Mouse (Mus musculus): Measurements from ENCODE around the gene Klk1b26. TPM values are rescaled to one million over a fixed set of nuclear protein-coding genes. Genes with fewer than 3 reads are reported as not detected.

Gene Klk1b26
- polyA plus RNA-seq, 1 experiment from 2014 or later: not detected

Other genes with a start within 250 kb of the Klk1b26 start
- not detected in 2 replicates for gene Klk12, start 243.3 kb upstream of the Klk1b26 start, polyA plus RNA-seq (2015; fragmentation: Nextera tagmentation; extraction: Ambion mirVana)
- not detected in 2 replicates for gene Klk11, start 237.6 kb upstream of the Klk1b26 start, polyA plus RNA-seq (2015; fragmentation: Nextera tagmentation; extraction: Ambion mirVana)
- not detected in 2 replicates for gene Klk10, start 231.1 kb upstream of the Klk1b26 start, polyA plus RNA-seq (2015; fragmentation: Nextera tagmentation; extraction: Ambion mirVana)
- gene Klk9, start 220.3 kb upstream of the Klk1b26 start, polyA plus RNA-seq (2015; fragmentation: Nextera tagmentation; extraction: Ambion mirVana): 0.13 and 0.20 TPM in 2 replicates
- gene Klk8, start 214.6 kb upstream of the Klk1b26 start, polyA plus RNA-seq (2015; fragmentation: Nextera tagmentation; extraction: Ambion mirVana): 4.5 and 4.9 TPM in 2 replicates
- gene Klk7, start 200.9 kb upstream of the Klk1b26 start, polyA plus RNA-seq (2015; fragmentation: Nextera tagmentation; extraction: Ambion mirVana): not detected in 2 replicates
- not detected in 2 replicates for gene Klk6, start 187.7 kb upstream of the Klk1b26 start, polyA plus RNA-seq (2015; fragmentation: Nextera tagmentation; extraction: Ambion mirVana)
- not detected in 2 replicates for gene Klk5, start 170.2 kb upstream of the Klk1b26 start, polyA plus RNA-seq (2015; fragmentation: Nextera tagmentation; extraction: Ambion mirVana)
- not detected in 2 replicates for gene Klk4, start 131.0 kb upstream of the Klk1b26 start, polyA plus RNA-seq (2015; fragmentation: Nextera tagmentation; extraction: Ambion mirVana)
- not detected in 2 replicates for gene Klk15, start 78.4 kb upstream of the Klk1b26 start, polyA plus RNA-seq (2015; fragmentation: Nextera tagmentation; extraction: Ambion mirVana)
- gene Klk1b8, start 61.5 kb upstream of the Klk1b26 start, polyA plus RNA-seq (2015; fragmentation: Nextera tagmentation; extraction: Ambion mirVana): not detected in 2 replicates
- gene Klk1b1, start 45.4 kb upstream of the Klk1b26 start, polyA plus RNA-seq (2015; fragmentation: Nextera tagmentation; extraction: Ambion mirVana): not detected in 2 replicates
- gene Klk1b9, start 36.1 kb upstream of the Klk1b26 start, polyA plus RNA-seq (2015; fragmentation: Nextera tagmentation; extraction: Ambion mirVana): not detected in 2 replicates
- gene Klk1b11, start 16.3 kb upstream of the Klk1b26 start, polyA plus RNA-seq (2015; fragmentation: Nextera tagmentation; extraction: Ambion mirVana): not detected in 2 replicates
- gene Klk1b27, start 40.1 kb downstream of the Klk1b26 start, polyA plus RNA-seq (2015; fragmentation: Nextera tagmentation; extraction: Ambion mirVana): not detected in 2 replicates
- gene Klk1b21, start 90.2 kb downstream of the Klk1b26 start, polyA plus RNA-seq (2015; fragmentation: Nextera tagmentation; extraction: Ambion mirVana): not detected in 2 replicates
- not detected in 2 replicates for gene Klk1b22, start 100.5 kb downstream of the Klk1b26 start, polyA plus RNA-seq (2015; fragmentation: Nextera tagmentation; extraction: Ambion mirVana)
- not detected in 2 replicates for gene Klk1b16, start 124.6 kb downstream of the Klk1b26 start, polyA plus RNA-seq (2015; fragmentation: Nextera tagmentation; extraction: Ambion mirVana)
- gene Klk1b24, start 176.1 kb downstream of the Klk1b26 start, polyA plus RNA-seq (2015; fragmentation: Nextera tagmentation; extraction: Ambion mirVana): not detected in 2 replicates
- not detected in 2 replicates for gene Klk1b3, start 186.0 kb downstream of the Klk1b26 start, polyA plus RNA-seq (2015; fragmentation: Nextera tagmentation; extraction: Ambion mirVana)
- not detected in 2 replicates for gene Klk1b4, start 195.3 kb downstream of the Klk1b26 start, polyA plus RNA-seq (2015; fragmentation: Nextera tagmentation; extraction: Ambion mirVana)
- gene Klk1b5, start 203.8 kb downstream of the Klk1b26 start, polyA plus RNA-seq (2015; fragmentation: Nextera tagmentation; extraction: Ambion mirVana): not detected in 2 replicates
- gene Klk1, start 213.2 kb downstream of the Klk1b26 start, polyA plus RNA-seq (2015; fragmentation: Nextera tagmentation; extraction: Ambion mirVana): not detected in 2 replicates
- not detected in 2 replicates for gene Gm36864, start 224.0 kb downstream of the Klk1b26 start, polyA plus RNA-seq (2015; fragmentation: Nextera tagmentation; extraction: Ambion mirVana)
- 1.5 and 1.6 TPM in 2 replicates for gene 1700028J19Rik, start 234.5 kb downstream of the Klk1b26 start, polyA plus RNA-seq (2015; fragmentation: Nextera tagmentation; extraction: Ambion mirVana)
- 205 and 217 TPM in 2 replicates for gene 2410002F23Rik, start 234.6 kb downstream of the Klk1b26 start, polyA plus RNA-seq (2015; fragmentation: Nextera tagmentation; extraction: Ambion mirVana)
- gene Acp4, start 245.2 kb downstream of the Klk1b26 start, polyA plus RNA-seq (2015; fragmentation: Nextera tagmentation; extraction: Ambion mirVana): 0.09 TPM in 1 of 2 replicates, not detected in the other
- not detected in 2 replicates for gene Gm15517, start 249.3 kb downstream of the Klk1b26 start, polyA plus RNA-seq (2015; fragmentation: Nextera tagmentation; extraction: Ambion mirVana)